12 mouse cellular contexts compared by ENCODE assay signal in genomic region chr6:118884073-118884551, GRCm38 (mm10).
A peak's percentile ranks its signal among the peaks of the same experiment; 100 is the strongest.
DNase-seq lines count a peak whose midpoint lies in the region; ATAC-seq and TF ChIP-seq lines count a peak whose summit lies in the region.
"Had no signal": no experiment of that assay in that cellular context is flagged by ENCODE, and none has a peak within 500 bp of the region (broad histone marks: within the 10 kb centered on the region; RNA-seq: fewer than 3 reads in every experiment).

No protein-coding gene starts in this region.

- H3K27me3 ChIP-seq in midbrain, postnatal 0 days (ENCODE audit: insufficient read depth, low read length), result no peaks in the 10 kb centered on the region
- H3K27me3 ChIP-seq in midbrain, embryonic 14.5 days (ENCODE audit: control insufficient read depth, insufficient read depth, low read length), result no peaks in the 10 kb centered on the region
- H3K27me3 ChIP-seq in intestine, postnatal 0 days (replicated peaks; ENCODE audit: control insufficient read depth, insufficient read depth, low read length), result 0 out of 2 replicates have a peak, but pooled peaks cover 3% of the 10 kb centered on the region

- TF ChIP-seq POLR2A in embryonic fibroblast, embryonic 13.5 days (IDR thresholded peaks at IDR 0.05; ENCODE audit: low read depth, low read length), result no peak

- 69% methylated on average over 8 of the region's 8 CpGs for WGBS in midbrain, postnatal 0 days
- 77% methylated on average over 8 of the region's 8 CpGs for WGBS in midbrain, embryonic 14.5 days
- 78% methylated on average over 8 of the region's 8 CpGs for WGBS in intestine, postnatal 0 days

- no peak for ATAC-seq in midbrain, postnatal 0 days (ENCODE audit: low FRiP score)
- no peak for ATAC-seq in midbrain, embryonic 14.5 days (ENCODE audit: low FRiP score, low TSS enrichment)
- ATAC-seq in intestine, postnatal 0 days, result no peak

- no peak for TF ChIP-seq CTCF in midbrain, postnatal 0 days (IDR thresholded peaks at IDR 0.05)
- no peak for TF ChIP-seq CTCF in embryonic fibroblast, embryonic 13.5 days (IDR thresholded peaks at IDR 0.05; ENCODE audit: borderline replicate concordance, insufficient read depth, low read length)
- TF ChIP-seq CTCF in intestine, postnatal 0 days (IDR thresholded peaks at IDR 0.05; ENCODE audit: low read depth), result no peak

- no peak overlapping the region for H3K27ac ChIP-seq in midbrain, postnatal 0 days (ENCODE audit: low read depth, low read length)
- H3K27ac ChIP-seq in midbrain, embryonic 14.5 days (replicated peaks; ENCODE audit: low read depth, low read length), result no peak overlapping the region
- peak overlapping the region; percentile 99 for H3K27ac ChIP-seq in embryonic fibroblast, embryonic 13.5 days (ENCODE audit: insufficient read depth, low read length)
- H3K27ac ChIP-seq in intestine, postnatal 0 days (ENCODE audit: low read depth, low read length), result no peak overlapping the region
- H3K27ac ChIP-seq: stomach, postnatal 0 days had no signal

- no peaks in the 10 kb centered on the region for H3K4me1 ChIP-seq in midbrain, postnatal 0 days (ENCODE audit: insufficient read depth, low read length)
- H3K4me1 ChIP-seq in midbrain, embryonic 14.5 days (ENCODE audit: control insufficient read depth, insufficient read depth, low read length), result no peaks in the 10 kb centered on the region
- peaks cover 14% of the 10 kb centered on the region for H3K4me1 ChIP-seq in embryonic fibroblast, embryonic 13.5 days (ENCODE audit: control insufficient read depth, insufficient read depth, low read length)
- H3K4me1 ChIP-seq in intestine, postnatal 0 days (replicated peaks; ENCODE audit: control insufficient read depth, insufficient read depth, low read length), result no peaks in the 10 kb centered on the region

- H3K4me3 ChIP-seq in midbrain, postnatal 0 days (ENCODE audit: low read depth, low read length), result no peak overlapping the region
- H3K4me3 ChIP-seq in midbrain, embryonic 14.5 days (replicated peaks; ENCODE audit: low read depth, low read length), result no peak overlapping the region
- H3K4me3 ChIP-seq in embryonic fibroblast, embryonic 13.5 days (ENCODE audit: insufficient read depth, low read length), result no peak overlapping the region
- H3K4me3 ChIP-seq in intestine, postnatal 0 days (ENCODE audit: low read depth, low read length), result no peak overlapping the region

- H3K36me3 ChIP-seq in midbrain, postnatal 0 days (ENCODE audit: insufficient read depth, low read length), result no peaks in the 10 kb centered on the region
- no peaks in the 10 kb centered on the region for H3K36me3 ChIP-seq in midbrain, embryonic 14.5 days (ENCODE audit: control insufficient read depth, insufficient read depth, low read length)
- H3K36me3 ChIP-seq in intestine, postnatal 0 days (ENCODE audit: control insufficient read depth, insufficient read depth), result no peaks in the 10 kb centered on the region

- no peak overlapping the region for H3K4me2 ChIP-seq in midbrain, postnatal 0 days (ENCODE audit: low read depth, low read length, poor library complexity, severe bottlenecking)
- no peak overlapping the region for H3K4me2 ChIP-seq in midbrain, embryonic 14.5 days (ENCODE audit: low read length)
- no peak overlapping the region for H3K4me2 ChIP-seq in intestine, postnatal 0 days (replicated peaks; ENCODE audit: low read depth)

- DNase-seq in cerebellum, adult 18-20 months, result peak; percentile 58 to 70
- no peak for DNase-seq in cerebellum, postnatal 4 days (ENCODE audit: low spot score in 2 of 2)
- DNase-seq in midbrain, postnatal 0 days (ENCODE audit: low spot score), result peak; percentile 27
- no peak for DNase-seq in midbrain, embryonic 14.5 days
- DNase-seq in thymus, adult 18-20 months, result no peak
- DNase-seq in ovary, adult 18-20 months (ENCODE audit: low spot score), result no peak
- DNase-seq: kidney, adult 11 months; liver; right cerebral cortex, postnatal 25 days had no signal

- no peaks in the 10 kb centered on the region for H3K9me3 ChIP-seq in midbrain, postnatal 0 days (ENCODE audit: low read length)
- H3K9me3 ChIP-seq in midbrain, embryonic 14.5 days (ENCODE audit: control insufficient read depth, low read length), result no peaks in the 10 kb centered on the region
- no peaks in the 10 kb centered on the region for H3K9me3 ChIP-seq in intestine, postnatal 0 days (ENCODE audit: control insufficient read depth)

- no peak overlapping the region for H3K9ac ChIP-seq in midbrain, postnatal 0 days (replicated peaks; ENCODE audit: low read length, poor library complexity, severe bottlenecking)
- H3K9ac ChIP-seq in midbrain, embryonic 14.5 days (replicated peaks; ENCODE audit: low read length), result no peak overlapping the region
- H3K9ac ChIP-seq in intestine, postnatal 0 days (ENCODE audit: low read depth, low read length), result no peak overlapping the region

Comparison
In these comparisons a context has a peak if more than half of its experiments do, and no peak if none do; other contexts are left out.
1. DNase-seq: peak in cerebellum, adult 18-20 months (2 of 2) and midbrain, postnatal 0 days (single experiment); none in cerebellum, postnatal 4 days (0 of 2), midbrain, embryonic 14.5 days (single experiment), thymus, adult 18-20 months (0 of 2) and ovary, adult 18-20 months (single experiment).